22 mouse cellular contexts compared by ENCODE assay signal in genomic region chr7:127837473-127837872, GRCm38 (mm10). TPM values are rescaled to one million over a fixed set of nuclear protein-coding genes. Genes with fewer than 3 reads are reported as not detected.
A peak's percentile ranks its signal among the peaks of the same experiment; 100 is the strongest.
DNase-seq lines count a peak whose midpoint lies in the region; ATAC-seq and TF ChIP-seq lines count a peak whose summit lies in the region.
"Had no signal": no experiment of that assay in that cellular context is flagged by ENCODE, and none has a peak within 500 bp of the region (broad histone marks: within the 10 kb centered on the region; RNA-seq: fewer than 3 reads in every experiment).

No protein-coding gene starts in this region.

- ATAC-seq in hindbrain, embryonic 16.5 days = no peak
- ATAC-seq: CD4-positive, CD25-positive, alpha-beta regulatory T cell, adult 4 months; forebrain, embryonic 15.5 days; intestine, postnatal 0 days had no signal

- no peaks in the 10 kb centered on the region for H3K9me3 ChIP-seq in hindbrain, embryonic 16.5 days (ENCODE audit: control insufficient read depth, low read length)
- H3K9me3 ChIP-seq: forebrain, embryonic 10.5 days; forebrain, embryonic 15.5 days; heart, embryonic 12.5 days; heart, embryonic 15.5 days had no signal

- peak; percentile 62 to 80 for DNase-seq in cerebellum, adult 2 months
- no peak for DNase-seq in cerebellum, adult 8-10 months
- peak; percentile 70 for DNase-seq in heart, adult 11 months
- DNase-seq in heart, postnatal 4 days = no peak
- DNase-seq in cerebellum, postnatal 10 days = peak; percentile 49 to 55
- peak; percentile 50 to 52 for DNase-seq in cerebellum, postnatal 36 days
- DNase-seq in gastrocnemius, adult 2 months = no peak
- DNase-seq: adrenal gland, adult 2 months; adrenal gland, postnatal 14 days; gastrocnemius, postnatal 10 days; gastrocnemius, postnatal 36 days; heart, postnatal 10 days; heart, postnatal 36 days; kidney, adult 2 months had no signal

- H3K27ac ChIP-seq in cerebellum, adult 2 months (ENCODE audit: insufficient read depth, low read length) = peak overlapping the region; percentile 59
- H3K27ac ChIP-seq in hindbrain, embryonic 16.5 days (ENCODE audit: low read depth, low read length) = no peak overlapping the region
- H3K27ac ChIP-seq in gastrocnemius, adult 2 months = no peak overlapping the region
- H3K27ac ChIP-seq: forebrain, embryonic 10.5 days; forebrain, embryonic 15.5 days; heart, embryonic 15.5 days; hindbrain, embryonic 14.5 days had no signal

- H3K4me2 ChIP-seq in hindbrain, embryonic 16.5 days (ENCODE audit: low read length) = no peak overlapping the region
- H3K4me2 ChIP-seq: forebrain, embryonic 15.5 days; heart, embryonic 12.5 days; heart, embryonic 15.5 days; hindbrain, embryonic 14.5 days had no signal

- H3K27me3 ChIP-seq in cerebellum, adult 2 months (ENCODE audit: control insufficient read depth, insufficient read depth, low read length) = no peaks in the 10 kb centered on the region
- no peaks in the 10 kb centered on the region for H3K27me3 ChIP-seq in hindbrain, embryonic 16.5 days (replicated peaks; ENCODE audit: control insufficient read depth, insufficient read depth, low read length)
- H3K27me3 ChIP-seq: forebrain, embryonic 15.5 days; heart, embryonic 12.5 days; heart, embryonic 15.5 days had no signal

- intact Hi-C loops in gastrocnemius, adult 2 months (cut with DNase I) = no loop called here

- peaks cover 16% of the 10 kb centered on the region; the same call in 1 of the 2 replicates for H3K4me1 ChIP-seq in cerebellum, adult 2 months (ENCODE audit: control insufficient read depth, insufficient read depth, low read length)
- peaks cover 6% of the 10 kb centered on the region; the same call in 1 of the 2 replicates for H3K4me1 ChIP-seq in hindbrain, embryonic 16.5 days (ENCODE audit: control insufficient read depth, insufficient read depth, low read depth, low read length)

- WGBS in cerebellum, adult 2 months = 17% methylated on average over 5 of the region's 5 CpGs
- 92% methylated on average over 5 of the region's 5 CpGs for WGBS in hindbrain, embryonic 16.5 days

- TF ChIP-seq CTCF in cerebellum, adult 2 months (IDR thresholded peaks at IDR 0.05; ENCODE audit: borderline replicate concordance, insufficient read depth, low read depth, low read length) = no peak
- no peak for TF ChIP-seq CTCF in gastrocnemius, adult 2 months (IDR thresholded peaks at IDR 0.05)

- TF ChIP-seq POLR2A in cerebellum, adult 2 months (IDR thresholded peaks at IDR 0.05; ENCODE audit: borderline replicate concordance, insufficient read depth, low read length) = peak; percentile 33; the same call in 1 of the 2 replicates

- no peak overlapping the region for H3K9ac ChIP-seq in hindbrain, embryonic 16.5 days (ENCODE audit: low read depth, low read length)
- H3K9ac ChIP-seq: forebrain, embryonic 15.5 days; heart, embryonic 12.5 days; heart, embryonic 15.5 days; hindbrain, embryonic 14.5 days had no signal

- H3K4me3 ChIP-seq in cerebellum, adult 2 months (replicated peaks; ENCODE audit: insufficient read depth, low read depth, low read length) = no peak overlapping the region
- no peak overlapping the region for H3K4me3 ChIP-seq in hindbrain, embryonic 16.5 days (ENCODE audit: low read length)
- H3K4me3 ChIP-seq in gastrocnemius, adult 2 months = no peak overlapping the region
- H3K4me3 ChIP-seq: forebrain, embryonic 10.5 days; forebrain, embryonic 15.5 days; heart, embryonic 12.5 days; heart, embryonic 15.5 days had no signal

- H3K36me3 ChIP-seq in hindbrain, embryonic 16.5 days (ENCODE audit: control insufficient read depth, insufficient read depth, low read length) = no peaks in the 10 kb centered on the region
- H3K36me3 ChIP-seq: forebrain, embryonic 10.5 days; forebrain, embryonic 15.5 days; heart, embryonic 12.5 days; heart, embryonic 15.5 days had no signal

RNA-seq across cellular contexts. Expression of gene Stx1b, which starts 13.1 kb away (rescaled TPM):
- 452 and 453 TPM in 2 replicates for polyA plus RNA-seq in cerebellum, adult 2 months (2012; rRNA removed)
- 1 to 10 TPM in 1 of 2 experiments, under 1 TPM in 1; 0.90 to 1.2 TPM for total RNA-seq in heart, postnatal 4 days (2021)
- polyA plus RNA-seq in hindbrain, embryonic 16.5 days (2015; fragmentation: Nextera tagmentation; extraction: Ambion mirVana) = 76.8 and 84.4 TPM in 2 replicates
- total RNA-seq in gastrocnemius, adult 2 months (2021) = 1 to 10 TPM; 1.0 TPM
- polyA plus RNA-seq: CD4-positive, CD25-positive, alpha-beta regulatory T cell, adult 4 months had no signal

RNA-seq across cellular contexts. Expression of gene Stx4a, which starts 13.4 kb away (rescaled TPM):
- polyA plus RNA-seq in cerebellum, adult 2 months (2012; rRNA removed) = 127 and 153 TPM in 2 replicates
- total RNA-seq in heart, postnatal 4 days (2021) = 10 to 100 TPM; 67.1 to 75.3 TPM
- polyA plus RNA-seq in hindbrain, embryonic 16.5 days (2015; fragmentation: Nextera tagmentation; extraction: Ambion mirVana) = 21.6 and 22.0 TPM in 2 replicates
- total RNA-seq in gastrocnemius, adult 2 months (2021) = 10 to 100 TPM; 55.4 to 59.0 TPM

RNA-seq across cellular contexts. Expression of gene Hsd3b7, which starts 37.1 kb away (rescaled TPM):
- polyA plus RNA-seq in cerebellum, adult 2 months (2012; rRNA removed) = 30.4 and 39.6 TPM in 2 replicates
- total RNA-seq in heart, postnatal 4 days (2021) = 10 to 100 TPM in 1 of 2 experiments, 1 to 10 TPM in 1; 9.6 to 10.3 TPM
- polyA plus RNA-seq in hindbrain, embryonic 16.5 days (2015; fragmentation: Nextera tagmentation; extraction: Ambion mirVana) = 11.9 and 12.1 TPM in 2 replicates
- 1 to 10 TPM; 4.7 to 6.2 TPM for total RNA-seq in gastrocnemius, adult 2 months (2021)

RNA-seq across cellular contexts. Expression of gene Zfp646, which starts 38.5 kb away (rescaled TPM):
- 17.8 and 18.8 TPM in 2 replicates for polyA plus RNA-seq in cerebellum, adult 2 months (2012; rRNA removed)
- 10 to 100 TPM; 24.3 to 25.2 TPM for total RNA-seq in heart, postnatal 4 days (2021)
- 6.0 and 8.8 TPM in 2 replicates for polyA plus RNA-seq in hindbrain, embryonic 16.5 days (2015; fragmentation: Nextera tagmentation; extraction: Ambion mirVana)
- 10 to 100 TPM; 11.8 to 15.4 TPM for total RNA-seq in gastrocnemius, adult 2 months (2021)

RNA-seq across cellular contexts. Expression of gene Zfp668, which starts 39.2 kb away (rescaled TPM):
- polyA plus RNA-seq in cerebellum, adult 2 months (2012; rRNA removed) = 10.9 TPM in 2 replicates
- total RNA-seq in heart, postnatal 4 days (2021) = 1 to 10 TPM; 7.7 to 8.9 TPM
- 29.5 and 35.1 TPM in 2 replicates for polyA plus RNA-seq in hindbrain, embryonic 16.5 days (2015; fragmentation: Nextera tagmentation; extraction: Ambion mirVana)
- 1 to 10 TPM; 3.3 to 5.0 TPM for total RNA-seq in gastrocnemius, adult 2 months (2021)

Comparison
In these comparisons a context has a peak if more than half of its experiments do, and no peak if none do; other contexts are left out.
1. DNase-seq: peak in cerebellum, adult 2 months (2 of 2), heart, adult 11 months (single experiment), cerebellum, postnatal 10 days (2 of 2) and cerebellum, postnatal 36 days (2 of 2); none in cerebellum, adult 8-10 months (single experiment), heart, postnatal 4 days (single experiment) and gastrocnemius, adult 2 months (single experiment).